Mouse (Mus musculus) limb, embryonic 15.5 days (tissue): ENCODE measurements at regions not wholly inside any gene's neighbourhood (a gene's known extent, or its start where the extent isn't known, plus 50 kb on each side); places are given as distances from the start of the nearest gene placed in this dataset.
"Not testable (repeated sequence)": the region's sequence is repeated elsewhere in the genome, so short reads cannot be mapped to it uniquely, and the experiment has no call there.

Experiments
- ATAC-seq: fragments of 200-750 bp; cut with Nextera tagmentation; 2 replicates; pipeline ENCODE4 v1.8.0; 2017; ENCODE audit warnings: low read depth, moderate TSS enrichment; ENCODE audit not compliant: insufficient number of reproducible peaks, low FRiP score, low TSS enrichment
- H3K27ac ChIP-seq: fragments of 300-500 bp; sonication (generic); 2 replicates; pipeline ENCODE4 v1.5.1; 2015; ENCODE audit warnings: moderate library complexity, mild to moderate bottlenecking, inconsistent platforms
- H3K27me3 ChIP-seq: fragments of 300-500 bp; sonication (generic); 2 replicates; pipeline ENCODE4 v1.6.1; 2015; ENCODE audit warnings: inconsistent platforms
- H3K36me3 ChIP-seq: fragments of 300-500 bp; sonication (generic); 2 replicates; pipeline ENCODE4 v1.6.1; 2015; ENCODE audit warnings: inconsistent platforms
- H3K4me1 ChIP-seq: fragments of 300-500 bp; sonication (generic); 2 replicates; pipeline ENCODE4 v1.6.1; 2015; ENCODE audit warnings: inconsistent platforms
- H3K4me2 ChIP-seq: fragments of 300-500 bp; sonication (generic); 2 replicates; pipeline ENCODE4 v1.6.1; 2015; ENCODE audit warnings: mild to moderate bottlenecking, inconsistent platforms
- H3K4me3 ChIP-seq: fragments of 300-500 bp; sonication (generic); 2 replicates; pipeline ENCODE4 v1.5.1; 2015; ENCODE audit warnings: mild to moderate bottlenecking, inconsistent platforms
- H3K9ac ChIP-seq: fragments of 300-500 bp; sonication (generic); 2 replicates; pipeline ENCODE4 v1.6.1; 2015; ENCODE audit warnings: inconsistent platforms
- H3K9me3 ChIP-seq: fragments of 300-500 bp; sonication (generic); 2 replicates; pipeline ENCODE4 v1.6.1; 2016; ENCODE audit warnings: inconsistent platforms
- WGBS: fragments of 180-500 bp; shearing (Covaris S2); methylation state at CpG from one replicate; pipeline ENCODE4 v1.1.7; 2015; 5-methylcytosine and 5-hydroxymethylcytosine counted together

DNA sequence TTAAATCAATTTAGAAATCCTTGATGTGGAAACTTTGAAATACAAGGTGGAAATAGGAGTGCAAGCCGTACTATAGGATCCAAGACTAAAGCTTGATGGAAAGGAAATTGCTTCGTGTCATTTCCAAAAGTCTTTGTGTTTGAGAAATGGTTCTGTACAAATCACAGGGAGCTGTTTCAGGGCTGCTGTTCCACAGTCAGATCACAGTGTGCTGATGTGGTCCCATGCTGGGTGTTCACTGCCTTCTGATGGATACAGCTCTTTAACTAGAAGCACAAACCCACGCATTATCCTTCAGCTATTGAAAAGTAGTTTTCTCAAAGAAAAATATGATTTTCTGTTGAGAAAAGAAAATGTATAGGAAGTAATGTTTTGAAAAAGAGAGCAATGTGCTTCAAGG is 391.3 kb downstream of the Arl4a start:
- Histone ChIP-seq H3K36me3 (no peaks in the 10 kb centered on the region), H3K9ac (no peak overlapping the region), H3K27ac (no peak overlapping the region), H3K9me3 (no peaks in the 10 kb centered on the region), H3K4me2 (no peak overlapping the region), H3K27me3 (no peaks in the 10 kb centered on the region), H3K4me1 (no peaks in the 10 kb centered on the region), H3K4me3 (no peak overlapping the region)
- WGBS: 80% methylated on average over 3 of the region's 3 CpGs
- ATAC-seq: no peak

DNA sequence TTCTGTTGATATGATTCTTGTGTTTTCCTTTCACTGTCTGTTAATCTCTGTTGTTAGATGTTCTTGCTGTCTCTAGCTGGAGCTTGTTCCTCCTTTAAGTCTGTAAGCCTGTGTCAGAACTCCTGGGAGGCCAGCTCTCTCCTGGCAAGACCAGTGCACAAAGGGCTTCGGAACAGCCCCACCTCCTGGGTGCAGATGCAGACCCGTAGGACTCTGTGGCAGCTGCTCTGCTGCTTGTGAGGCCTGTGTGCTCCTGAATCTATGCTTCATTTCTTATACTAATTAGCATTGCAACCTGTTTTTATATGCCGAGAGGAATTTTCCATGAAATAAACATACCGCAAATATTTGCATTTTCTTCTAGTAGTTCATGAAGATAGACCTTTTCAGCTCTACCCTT is 392.2 kb downstream of the Arl4a start:
- H3K4me3 ChIP-seq: no peak overlapping the region
- no peaks in the 10 kb centered on the region for H3K4me1 ChIP-seq
- no peaks in the 10 kb centered on the region for H3K9me3 ChIP-seq
- 67% methylated on average over 4 of the region's 4 CpGs for WGBS
- ATAC-seq: no peak
- H3K4me2 ChIP-seq: no peak overlapping the region
- H3K27ac ChIP-seq: no peak overlapping the region
- H3K36me3 ChIP-seq: no peaks in the 10 kb centered on the region
- H3K27me3 ChIP-seq: no peaks in the 10 kb centered on the region
- no peak overlapping the region for H3K9ac ChIP-seq

DNA sequence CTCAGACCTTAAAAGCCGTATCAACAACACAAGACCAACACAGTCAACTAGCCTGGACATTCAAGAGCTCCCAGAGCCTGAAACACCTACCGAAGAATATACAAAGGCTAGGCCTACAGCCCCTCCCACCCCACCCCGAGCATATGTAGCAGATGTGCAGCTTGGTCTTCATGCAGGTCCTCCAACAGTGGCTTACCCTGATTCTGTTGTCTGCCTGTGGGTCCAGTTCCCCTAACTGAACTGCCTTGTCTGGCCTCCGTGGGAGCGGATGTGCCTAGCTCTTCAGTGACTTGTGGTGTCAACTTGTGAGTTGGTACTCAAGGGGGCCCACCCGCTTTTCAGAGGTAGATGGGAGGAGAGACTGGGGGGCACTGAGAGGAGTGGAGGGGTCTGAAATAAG is 398.6 kb downstream of the Arl4a start:
- Histone ChIP-seq H3K4me1 (no peaks in the 10 kb centered on the region), H3K36me3 (no peaks in the 10 kb centered on the region), H3K9me3 (no peaks in the 10 kb centered on the region), H3K27me3 (no peaks in the 10 kb centered on the region), H3K27ac (no peak overlapping the region), H3K4me2 (no peak overlapping the region), H3K4me3 (no peak overlapping the region), H3K9ac (no peak overlapping the region)
- no peak for ATAC-seq
- WGBS: 84% methylated on average over 6 of the region's 6 CpGs

DNA sequence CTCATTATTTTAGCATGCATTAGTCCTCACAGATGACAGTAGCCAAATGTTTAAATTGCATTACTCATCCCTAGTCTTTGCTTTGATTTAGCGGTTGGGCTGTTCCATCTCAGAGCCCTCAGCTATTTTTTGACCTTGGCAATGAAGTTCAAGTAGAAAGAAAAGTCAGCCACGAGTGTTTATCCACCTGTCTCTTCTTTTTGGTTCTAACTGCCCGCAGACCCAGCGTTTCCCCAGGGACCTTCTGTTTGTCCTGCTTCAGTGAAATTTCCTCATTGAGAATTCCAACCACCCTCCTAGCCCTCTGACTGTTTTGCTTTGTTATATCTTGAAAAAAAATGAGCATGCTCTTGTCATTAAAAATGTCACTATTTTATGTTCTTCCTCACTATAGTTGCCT is 403.5 kb downstream of the Arl4a start:
- Histone ChIP-seq H3K4me1 (no peaks in the 10 kb centered on the region), H3K4me3 (no peak overlapping the region), H3K9ac (no peak overlapping the region), H3K4me2 (no peak overlapping the region), H3K36me3 (no peaks in the 10 kb centered on the region), H3K27me3 (no peaks in the 10 kb centered on the region), H3K9me3 (no peaks in the 10 kb centered on the region), H3K27ac (no peak overlapping the region)
- 76% methylated on average over 4 of the region's 4 CpGs for WGBS
- ATAC-seq: no peak

DNA sequence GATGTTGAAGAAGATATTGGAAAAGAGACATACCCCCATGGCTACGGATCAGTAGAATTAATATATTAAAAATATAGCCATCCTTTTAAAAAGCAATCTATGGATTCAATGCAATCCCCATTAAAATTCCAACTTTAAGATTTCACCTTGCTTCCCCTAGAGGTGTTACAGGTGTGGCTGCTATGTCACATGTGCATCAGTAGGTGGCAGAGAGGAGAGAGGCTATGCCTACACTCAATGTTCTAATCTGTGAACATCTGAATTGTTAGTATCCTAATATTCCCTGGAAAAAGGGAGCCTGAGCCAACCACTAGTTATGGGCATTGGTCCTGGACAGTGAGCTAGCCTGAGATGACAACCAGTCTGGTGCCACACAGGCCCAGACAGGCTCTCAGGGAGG is 416.6 kb downstream of the Arl4a start:
- Histone ChIP-seq H3K9ac (no peak overlapping the region), H3K4me2 (no peak overlapping the region), H3K27ac (no peak overlapping the region), H3K27me3 (no peaks in the 10 kb centered on the region), H3K4me1 (no peaks in the 10 kb centered on the region), H3K4me3 (no peak overlapping the region), H3K36me3 (no peaks in the 10 kb centered on the region), H3K9me3 (no peaks in the 10 kb centered on the region)
- WGBS: 86% methylated on average over 1 of the region's 1 CpGs
- no peak for ATAC-seq

DNA sequence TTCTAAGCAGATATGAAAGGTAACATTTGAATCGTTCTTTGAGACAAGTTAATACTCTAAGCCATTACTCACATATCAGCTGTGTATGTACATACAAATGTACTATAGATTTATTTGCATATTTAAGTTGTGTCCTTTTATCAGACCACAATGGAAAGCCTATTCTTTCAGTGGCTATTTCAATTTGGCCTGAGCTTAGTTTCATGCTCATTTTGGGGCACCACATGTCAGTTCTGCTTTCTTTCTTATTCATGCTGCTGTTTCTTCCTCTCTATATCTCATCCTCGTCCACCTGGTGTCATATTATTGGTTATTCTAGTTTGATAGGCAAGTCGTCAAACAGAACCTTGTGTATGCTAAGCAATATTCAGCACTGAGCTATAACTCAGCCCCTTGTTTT is 432.5 kb downstream of the Arl4a start:
- Histone ChIP-seq H3K27me3 (no peaks in the 10 kb centered on the region), H3K9ac (no peak overlapping the region), H3K4me1 (no peaks in the 10 kb centered on the region), H3K9me3 (no peaks in the 10 kb centered on the region), H3K4me3 (no peak overlapping the region), H3K4me2 (no peak overlapping the region), H3K36me3 (no peaks in the 10 kb centered on the region), H3K27ac (no peak overlapping the region)
- 66% methylated on average over 3 of the region's 3 CpGs for WGBS
- ATAC-seq: no peak

DNA sequence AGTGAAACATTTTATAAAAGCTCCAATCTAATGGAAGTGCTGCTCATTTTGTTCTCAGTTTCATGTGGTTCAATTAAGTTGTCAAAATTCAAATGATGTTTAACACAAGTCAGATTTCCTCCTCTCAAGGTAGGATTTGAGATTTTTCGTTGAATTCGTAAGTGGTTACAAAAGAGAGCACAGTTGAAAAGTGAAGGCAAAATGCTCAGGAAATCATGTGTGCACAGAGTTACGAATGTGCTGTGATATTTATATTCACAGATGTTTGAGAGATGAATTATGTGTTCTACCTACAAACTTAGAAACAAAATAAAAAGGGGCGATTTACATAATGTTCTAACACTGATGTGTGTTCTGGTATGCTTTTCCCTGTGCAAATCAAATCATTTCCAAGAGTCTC is 433.1 kb downstream of the Arl4a start:
- 72% methylated on average over 4 of the region's 4 CpGs for WGBS
- Histone ChIP-seq H3K9me3 (no peaks in the 10 kb centered on the region), H3K36me3 (no peaks in the 10 kb centered on the region), H3K4me2 (no peak overlapping the region), H3K27ac (no peak overlapping the region), H3K4me3 (no peak overlapping the region), H3K9ac (no peak overlapping the region), H3K4me1 (no peaks in the 10 kb centered on the region), H3K27me3 (no peaks in the 10 kb centered on the region)
- no peak for ATAC-seq

DNA sequence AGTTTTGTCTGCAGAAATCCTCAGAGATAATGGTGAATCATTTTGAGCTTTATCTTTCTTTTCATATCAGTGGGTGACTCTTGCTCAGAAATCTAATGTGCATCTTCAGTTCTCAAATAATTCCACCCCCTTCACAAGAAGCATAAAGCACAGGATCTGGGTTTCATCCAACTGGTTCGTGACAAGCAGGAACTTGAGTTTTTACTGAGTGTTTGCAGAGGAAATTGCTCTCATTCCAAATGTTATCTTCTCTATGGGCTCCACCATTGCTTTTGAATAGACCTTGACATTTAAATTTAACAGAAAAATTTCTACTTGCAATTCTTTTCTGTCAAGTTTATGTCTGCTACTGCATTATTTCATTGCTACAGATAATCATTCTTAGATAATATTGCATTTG is 443.1 kb downstream of the Arl4a start:
- Histone ChIP-seq H3K27me3 (no peaks in the 10 kb centered on the region), H3K27ac (no peak overlapping the region)

DNA sequence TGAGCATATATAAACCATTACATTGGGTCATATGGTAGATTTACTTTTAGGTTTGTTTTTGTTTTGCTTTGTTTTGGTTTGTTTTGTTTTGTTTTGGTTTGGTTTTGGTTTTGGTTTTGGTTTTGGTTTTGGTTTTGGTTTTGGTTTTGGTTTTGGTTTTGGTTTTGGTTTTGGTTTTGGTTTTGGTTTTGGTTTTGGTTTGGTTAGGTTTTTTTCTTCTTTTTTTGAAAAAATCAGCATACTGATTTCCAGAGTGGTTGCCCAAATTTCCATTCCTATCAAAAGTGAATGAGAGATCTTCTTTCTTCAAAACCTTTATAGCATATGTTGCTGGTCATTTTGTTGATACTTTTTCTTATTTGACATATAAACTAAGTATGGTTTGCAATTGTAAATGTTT is 444.0 kb downstream of the Arl4a start:
- not testable (repeated sequence) for H3K4me2 ChIP-seq, H3K27me3 ChIP-seq, ATAC-seq, H3K4me1 ChIP-seq, H3K9ac ChIP-seq, H3K36me3 ChIP-seq, H3K27ac ChIP-seq, H3K4me3 ChIP-seq, H3K9me3 ChIP-seq

More for the DNA sequence above, 443.1 kb downstream of the Arl4a start:
- no peaks in the 10 kb centered on the region for H3K4me1 ChIP-seq
- ATAC-seq: no peak
- H3K9ac ChIP-seq: no peak overlapping the region
- WGBS: 35% methylated on average over 1 of the region's 1 CpGs
- H3K9me3 ChIP-seq: no peaks in the 10 kb centered on the region
- no peaks in the 10 kb centered on the region for H3K36me3 ChIP-seq
- no peak overlapping the region for H3K4me3 ChIP-seq
- H3K4me2 ChIP-seq: no peak overlapping the region

DNA sequence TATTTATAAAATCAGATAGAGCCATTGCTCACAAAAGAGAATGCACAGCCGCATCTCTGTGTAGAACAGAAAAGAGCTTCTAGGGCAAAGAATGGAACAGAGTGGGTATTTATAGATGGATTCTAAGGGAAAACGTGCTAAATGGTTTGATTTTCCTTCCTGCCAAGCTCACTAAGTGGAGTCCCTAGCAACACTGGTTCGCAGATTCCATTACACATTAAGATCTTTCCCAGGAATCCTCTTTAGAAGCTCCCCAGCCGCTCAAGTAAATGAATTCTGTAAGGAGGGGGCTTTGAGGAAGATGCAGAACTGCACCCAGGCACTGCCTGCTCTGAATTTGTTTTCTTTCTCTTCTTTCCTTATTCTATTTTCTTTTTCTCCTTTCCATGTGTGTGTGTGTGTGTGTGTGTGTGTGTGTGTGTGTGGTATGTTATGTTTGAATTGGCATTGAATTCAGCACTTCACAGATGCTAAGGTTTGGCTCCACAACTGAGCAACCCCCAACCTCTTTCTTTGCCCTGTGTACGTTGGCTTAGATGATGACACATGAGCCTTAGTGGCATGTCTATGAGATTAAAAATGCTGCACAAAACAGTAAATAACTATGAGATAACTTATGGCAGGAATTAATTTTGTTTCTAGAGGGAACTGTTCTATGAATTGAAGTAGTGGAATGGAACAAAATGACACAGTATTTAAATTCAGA is 450.5 kb downstream of the Arl4a start:
- Histone ChIP-seq H3K27me3 (no peaks in the 10 kb centered on the region), H3K27ac (no peak overlapping the region), H3K4me1 (0 out of 2 replicates have a peak, but pooled peaks cover 2% of the 10 kb centered on the region), H3K36me3 (no peaks in the 10 kb centered on the region), H3K4me3 (no peak overlapping the region), H3K9me3 (no peaks in the 10 kb centered on the region), H3K4me2 (no peak overlapping the region), H3K9ac (no peak overlapping the region)
- 48% methylated on average over 5 of the region's 5 CpGs for WGBS
- ATAC-seq: no peak

DNA sequence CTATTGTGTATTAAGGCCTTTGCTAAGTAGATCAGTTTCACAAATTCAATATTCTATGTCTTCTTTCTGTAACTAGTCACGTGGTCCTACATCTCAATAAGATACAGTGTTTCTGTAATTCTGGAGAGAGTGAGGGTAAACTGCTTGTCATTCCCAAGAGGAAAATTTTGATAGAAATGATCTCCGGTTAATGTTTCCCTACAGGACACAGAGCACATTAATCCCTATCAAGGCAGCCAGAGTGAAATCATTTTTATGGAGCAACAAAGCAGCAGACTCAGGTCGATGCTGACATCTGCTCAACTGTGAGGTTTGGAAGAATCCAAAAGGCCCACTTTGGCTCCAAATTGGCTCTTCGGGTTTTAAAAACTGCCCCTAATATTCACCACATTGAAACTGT is 451.7 kb downstream of the Arl4a start:
- WGBS: 72% methylated on average over 4 of the region's 4 CpGs
- H3K4me1 ChIP-seq: 0 out of 2 replicates have a peak, but pooled peaks cover 2% of the 10 kb centered on the region
- H3K36me3 ChIP-seq: no peaks in the 10 kb centered on the region
- ATAC-seq: no peak
- H3K27ac ChIP-seq: no peak overlapping the region
- H3K4me3 ChIP-seq: no peak overlapping the region
- H3K4me2 ChIP-seq: no peak overlapping the region
- H3K9ac ChIP-seq: no peak overlapping the region
- no peaks in the 10 kb centered on the region for H3K27me3 ChIP-seq
- no peaks in the 10 kb centered on the region for H3K9me3 ChIP-seq

DNA sequence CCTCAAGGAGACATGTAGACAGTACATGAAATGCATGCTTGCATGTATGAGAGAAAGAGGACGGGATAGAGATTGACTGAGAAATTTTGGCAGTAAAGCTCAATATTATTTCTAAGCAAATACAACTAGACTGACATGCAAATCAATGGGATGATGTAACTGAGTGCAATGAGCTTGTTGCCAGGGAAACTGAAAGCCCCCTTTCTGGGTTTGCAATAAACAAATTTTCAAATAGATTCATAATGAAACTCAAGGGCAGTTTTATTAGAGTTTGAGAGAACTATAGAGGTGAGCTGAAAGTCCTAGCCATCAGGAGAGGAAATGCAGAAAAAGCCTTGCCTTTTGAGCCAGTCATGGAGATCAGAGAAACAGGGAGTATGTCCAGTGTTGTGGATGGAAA is 460.2 kb downstream of the Arl4a start:
- no peaks in the 10 kb centered on the region for H3K9me3 ChIP-seq
- no peak for ATAC-seq
- no peak overlapping the region for H3K27ac ChIP-seq
- no peak overlapping the region for H3K4me2 ChIP-seq
- H3K9ac ChIP-seq: no peak overlapping the region
- WGBS: 82% methylated on average over 1 of the region's 1 CpGs
- no peak overlapping the region for H3K4me3 ChIP-seq
- no peaks in the 10 kb centered on the region for H3K4me1 ChIP-seq
- H3K36me3 ChIP-seq: no peaks in the 10 kb centered on the region
- no peaks in the 10 kb centered on the region for H3K27me3 ChIP-seq

DNA sequence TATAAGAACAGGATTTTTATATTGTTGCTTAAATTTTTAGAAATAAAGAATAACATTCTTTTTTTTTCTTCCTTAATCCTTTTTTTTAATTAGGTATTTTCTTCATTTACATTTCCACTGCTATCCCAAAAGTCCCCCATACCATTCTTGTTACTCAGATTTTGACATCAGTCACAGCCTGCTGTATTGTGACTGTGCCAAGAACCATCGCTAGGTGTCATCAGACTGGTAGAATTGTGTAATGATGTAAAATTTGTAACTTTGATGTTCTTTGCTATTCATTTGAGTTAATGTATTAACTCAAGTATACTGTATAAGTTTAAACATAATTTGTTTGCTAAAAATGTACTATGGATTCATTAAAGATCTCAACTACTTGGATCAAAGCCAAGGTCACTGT is 465.0 kb downstream of the Arl4a start:
- H3K4me2 ChIP-seq: no peak overlapping the region
- ATAC-seq: no peak
- no peaks in the 10 kb centered on the region for H3K9me3 ChIP-seq
- no peaks in the 10 kb centered on the region for H3K27me3 ChIP-seq
- no peaks in the 10 kb centered on the region for H3K4me1 ChIP-seq
- H3K27ac ChIP-seq: no peak overlapping the region
- H3K4me3 ChIP-seq: no peak overlapping the region
- H3K9ac ChIP-seq: no peak overlapping the region
- H3K36me3 ChIP-seq: no peaks in the 10 kb centered on the region
- WGBS: 71% methylated on average over 1 of the region's 1 CpGs
